Mouse (Mus musculus) limb, embryonic 14.5 days (tissue): ENCODE results near the gene E4f1. TPM values are rescaled to one million over a fixed set of nuclear protein-coding genes. Genes with fewer than 3 reads are reported as not detected.

Experiments
- ATAC-seq: fragments of 200-750 bp; cut with Nextera tagmentation; 2 replicates; pipeline ENCODE4 v1.8.0; 2017; ENCODE audit warnings: low read depth, moderate number of reproducible peaks, moderate TSS enrichment; ENCODE audit not compliant: low FRiP score
- DNase-seq: peaks from one replicate; pipeline ENCODE4 v3.0.0-alpha.2; 2015; ENCODE audit warnings: low spot score
- H3K27ac ChIP-seq: fragments of 300-500 bp; sonication (generic); replicated peaks from 2 replicates; pipeline ENCODE4 v1.5.1; 2014; ENCODE audit warnings: low read depth, mild to moderate bottlenecking, low read length, moderate library complexity, mixed read lengths
- H3K27me3 ChIP-seq: fragments of 300-500 bp; sonication (generic); 2 replicates; pipeline ENCODE4 v1.6.1; 2014; ENCODE audit warnings: low read length, mixed read lengths; ENCODE audit not compliant: control insufficient read depth, insufficient read depth
- H3K36me3 ChIP-seq: fragments of 300-500 bp; sonication (generic); 2 replicates; pipeline ENCODE4 v1.6.1; 2014; ENCODE audit warnings: mild to moderate bottlenecking, low read length, moderate library complexity, mixed read lengths; ENCODE audit not compliant: control insufficient read depth, insufficient read depth
- H3K4me1 ChIP-seq: fragments of 300-500 bp; sonication (generic); 2 replicates; pipeline ENCODE4 v1.6.1; 2014; ENCODE audit warnings: antibody characterized with exemption, low read length, mixed read lengths; ENCODE audit not compliant: control insufficient read depth, insufficient read depth
- H3K4me2 ChIP-seq: fragments of 300-500 bp; sonication (generic); replicated peaks from 2 replicates; pipeline ENCODE4 v1.6.1; 2014; ENCODE audit warnings: low read depth, mild to moderate bottlenecking, low read length, moderate library complexity; ENCODE audit not compliant: severe bottlenecking
- H3K4me3 ChIP-seq: fragments of 300-500 bp; sonication (generic); replicated peaks from 2 replicates; pipeline ENCODE4 v1.5.1; 2014; ENCODE audit warnings: low read length
- H3K9ac ChIP-seq: fragments of 300-500 bp; sonication (generic); 2 replicates; pipeline ENCODE4 v1.6.1; 2014; ENCODE audit warnings: mild to moderate bottlenecking, low read depth, low read length, moderate library complexity; ENCODE audit not compliant: severe bottlenecking
- H3K9me3 ChIP-seq: fragments of 300-500 bp; sonication (generic); 2 replicates; pipeline ENCODE4 v1.6.1; 2016; ENCODE audit warnings: low read length; ENCODE audit not compliant: control insufficient read depth
- POLR2A ChIP-seq: fragments of 200-500 bp; IDR thresholded peaks from 2 replicates; pipeline ENCODE4 v1.8.0; 2012; ENCODE audit warnings: inconsistent platforms, mild to moderate bottlenecking, moderate library complexity, borderline replicate concordance; ENCODE audit not compliant: insufficient read depth, insufficient read length; ENCODE audit errors: extremely low read depth
- WGBS: fragments of 180-500 bp; shearing (Covaris S2); extraction: QIAGEN DNeasy Blood & Tissue Kit; methylation state at CpG from one replicate; pipeline ENCODE4 v1.1.7; 2014; 5-methylcytosine and 5-hydroxymethylcytosine counted together
- polyA plus RNA-seq, 2 experiments: library from polyadenylated mRNA; depleted of rRNA in 1 of 2; stranded (reverse) in 1 of 2; unstranded in 1 of 2; fragments of >200 nt; fragmentation: Nextera tagmentation in 1 of 2; extraction: Ambion mirVana in 1 of 2; gene quantifications; 2 replicates each; pipeline versions ENCODE4 v1.2.1 to v1.2.3; 2012 to 2014

Gene E4f1
- polyA plus RNA-seq, 2 experiments, result 16.6 to 80.6 TPM

DNA sequence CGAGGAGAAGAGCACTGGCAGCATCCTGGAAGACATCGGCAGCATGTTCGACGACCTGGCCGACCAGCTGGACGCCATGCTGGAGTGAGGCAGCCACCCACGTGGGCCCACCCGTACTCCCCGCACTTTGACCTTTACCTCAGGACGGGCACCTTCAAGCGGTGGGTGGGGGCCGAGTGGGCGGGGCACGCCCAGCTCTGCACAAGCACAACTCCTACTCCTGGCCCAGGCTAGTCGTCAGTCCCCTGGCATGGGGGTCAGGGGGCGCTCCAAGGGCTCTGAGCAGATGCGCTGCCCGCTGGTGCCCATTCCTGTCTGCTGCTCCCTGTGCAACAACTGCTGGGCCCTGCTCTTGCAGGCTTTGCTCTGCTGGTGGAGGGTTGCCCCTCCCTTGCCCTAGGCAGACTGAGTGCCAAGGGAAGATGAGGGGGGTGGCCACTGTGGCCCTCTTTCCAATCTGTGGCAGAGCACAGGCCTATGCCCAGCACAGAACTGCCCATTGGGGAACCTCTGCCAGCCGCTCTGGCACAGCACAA lies 37.1 kb upstream of the E4f1 start:
- no peak overlapping the region for H3K9ac ChIP-seq
- no peaks in the 10 kb centered on the region for H3K4me1 ChIP-seq
- ATAC-seq (no peak), DNase-seq (no peak)
- no peak overlapping the region for H3K27ac ChIP-seq
- TF ChIP-seq POLR2A, result no peak
- no peaks in the 10 kb centered on the region for H3K9me3 ChIP-seq
- H3K4me3 ChIP-seq, result no peak overlapping the region
- H3K27me3 ChIP-seq, result no peaks in the 10 kb centered on the region
- WGBS, result 48% methylated on average over 16 of the region's 19 CpGs
- peaks cover 74% of the 10 kb centered on the region for H3K36me3 ChIP-seq
- H3K4me2 ChIP-seq, result no peak overlapping the region

DNA sequence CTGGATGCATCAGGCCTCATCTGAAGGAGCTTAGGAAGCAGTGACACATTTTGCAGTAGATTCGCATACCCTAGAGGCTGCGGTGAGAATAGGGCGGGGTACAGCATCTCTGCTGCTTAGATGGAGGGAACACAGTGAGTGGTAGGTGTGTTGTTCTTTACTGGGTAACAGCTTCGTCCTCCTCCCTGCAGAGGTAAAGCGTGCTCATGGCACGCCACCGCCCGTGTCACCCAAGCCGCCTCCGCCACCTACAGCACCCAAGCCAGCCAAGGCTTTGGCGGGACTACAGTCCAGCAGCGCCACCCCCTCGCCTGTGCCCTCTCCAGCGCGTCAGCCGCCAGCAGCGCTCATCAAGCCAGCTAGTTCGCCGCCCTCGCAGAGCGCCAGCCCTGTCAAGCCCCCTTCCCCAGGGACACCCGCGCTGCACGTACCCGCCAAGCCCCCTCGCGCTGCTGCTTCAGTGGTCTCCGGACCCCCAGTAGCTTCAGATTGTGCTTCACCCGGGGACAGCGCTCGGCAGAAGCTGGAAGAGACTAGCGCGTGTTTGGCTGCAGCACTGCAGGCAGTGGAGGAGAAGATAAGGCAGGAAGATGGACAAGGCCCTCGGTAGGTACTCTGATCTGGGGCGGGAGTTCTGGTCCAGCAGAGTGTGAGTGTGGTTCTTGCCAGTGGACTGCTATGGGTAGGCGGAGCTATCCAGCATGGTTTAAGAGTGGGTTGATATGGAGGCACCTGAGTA lies 36.4 kb upstream of the E4f1 start:
- H3K36me3 ChIP-seq, result peaks cover 67% of the 10 kb centered on the region

DNA sequence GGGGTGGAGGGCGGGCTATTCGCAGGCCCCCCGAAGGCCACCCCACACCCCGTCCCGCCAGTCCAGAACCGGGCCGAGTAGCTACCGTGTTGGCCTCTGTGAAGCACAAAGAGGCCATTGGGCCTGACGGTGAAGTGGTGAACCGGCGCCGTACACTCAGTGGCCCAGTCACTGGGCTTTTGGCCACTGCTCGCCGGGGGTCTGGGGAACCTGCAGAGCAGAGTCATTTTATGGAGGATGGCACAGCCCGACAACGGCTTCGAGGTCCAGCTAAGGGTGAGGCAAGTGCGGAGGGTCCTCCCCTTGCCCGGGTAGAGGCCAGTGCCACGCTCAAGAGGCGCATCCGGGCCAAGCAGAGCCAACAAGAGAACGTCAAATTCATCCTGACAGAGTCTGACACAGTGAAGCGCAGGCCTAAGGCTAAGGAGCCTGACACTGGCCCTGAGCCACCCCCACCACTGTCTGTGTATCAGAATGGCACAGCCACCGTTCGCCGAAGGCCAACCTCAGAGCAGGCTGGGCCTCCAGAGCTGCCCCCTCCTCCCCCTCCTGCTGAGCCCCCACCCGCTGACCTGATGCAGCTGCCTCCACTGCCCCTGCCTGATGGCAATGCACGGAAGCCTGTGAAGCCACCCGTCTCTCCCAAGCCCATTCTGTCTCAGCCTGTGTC lies 35.3 kb upstream of the E4f1 start:
- no peak overlapping the region for H3K27ac ChIP-seq
- WGBS, result 91% methylated on average over 26 of the region's 30 CpGs

More for the DNA sequence above, 36.4 kb upstream of the E4f1 start:
- TF ChIP-seq POLR2A, result no peak
- H3K4me2 ChIP-seq, result 0 out of 2 replicates have a peak overlapping the region, but pooled peaks have one; percentile 11
- no peaks in the 10 kb centered on the region for H3K4me1 ChIP-seq
- no peaks in the 10 kb centered on the region for H3K9me3 ChIP-seq
- 0 out of 2 replicates have a peak overlapping the region, but pooled peaks have one; percentile 12 for H3K9ac ChIP-seq
- ATAC-seq (no peak), DNase-seq (no peak)
- H3K27me3 ChIP-seq, result no peaks in the 10 kb centered on the region
- no peak overlapping the region for H3K4me3 ChIP-seq
- no peak overlapping the region for H3K27ac ChIP-seq
- 28% methylated on average over 36 of the region's 36 CpGs for WGBS

DNA sequence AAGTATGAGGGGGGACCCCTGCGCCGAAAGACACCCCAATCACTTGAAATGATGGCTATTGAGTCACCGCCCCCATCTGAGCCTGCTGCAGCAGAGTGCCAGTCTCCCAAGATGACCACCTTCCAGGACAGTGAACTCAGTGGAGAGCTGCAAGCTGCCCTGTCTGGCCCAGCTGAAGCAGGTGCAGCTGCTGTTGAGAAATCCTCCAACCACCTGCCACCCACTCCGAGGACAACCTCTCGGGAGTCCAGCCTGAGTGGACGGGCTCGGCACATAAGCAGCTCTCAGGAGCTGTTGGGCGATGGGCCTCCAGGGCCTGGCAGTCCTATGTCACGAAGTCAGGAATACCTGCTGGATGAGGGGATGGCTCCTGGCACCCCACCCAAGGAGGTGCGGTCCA lies 34.0 kb upstream of the E4f1 start:
- H3K4me2 ChIP-seq, result no peak overlapping the region
- no peak overlapping the region for H3K27ac ChIP-seq
- H3K9ac ChIP-seq, result no peak overlapping the region
- DNase-seq, result no peak
- H3K27me3 ChIP-seq, result no peaks in the 10 kb centered on the region
- WGBS, result 91% methylated on average over 10 of the region's 10 CpGs
- H3K9me3 ChIP-seq, result no peaks in the 10 kb centered on the region
- H3K36me3 ChIP-seq, result peaks cover 53% of the 10 kb centered on the region
- H3K4me1 ChIP-seq, result no peaks in the 10 kb centered on the region
- no peak overlapping the region for H3K4me3 ChIP-seq
- TF ChIP-seq POLR2A, result no peak
- no peak for ATAC-seq

More for the DNA sequence above, 35.3 kb upstream of the E4f1 start:
- no peak for TF ChIP-seq POLR2A
- Histone ChIP-seq H3K9ac (no peak overlapping the region), H3K4me2 (no peak overlapping the region), H3K27me3 (no peaks in the 10 kb centered on the region), H3K4me3 (no peak overlapping the region), H3K36me3 (peaks cover 59% of the 10 kb centered on the region), H3K9me3 (no peaks in the 10 kb centered on the region), H3K4me1 (no peaks in the 10 kb centered on the region)
- DNase-seq (no peak), ATAC-seq (no peak)

DNA sequence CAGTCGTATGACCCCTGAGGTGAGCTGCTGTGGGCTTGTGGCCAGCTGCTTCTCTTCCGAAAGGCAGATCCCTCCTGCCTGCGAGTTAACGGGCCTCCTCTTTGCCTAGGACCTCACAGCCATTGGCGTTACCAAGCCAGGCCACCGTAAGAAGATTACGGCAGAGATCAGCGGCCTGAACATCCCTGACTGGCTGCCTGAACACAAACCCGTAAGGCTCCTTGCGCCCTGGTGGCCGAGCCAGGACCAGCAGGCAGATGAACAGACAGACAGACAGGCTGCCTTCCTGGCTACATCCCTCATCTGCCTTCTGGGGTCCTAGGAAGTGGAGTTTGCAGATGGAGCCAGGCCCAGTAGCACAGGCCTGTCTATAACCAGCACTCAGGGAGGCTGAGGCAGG lies 32.1 kb upstream of the E4f1 start:
- Histone ChIP-seq H3K9ac (no peak overlapping the region), H3K9me3 (no peaks in the 10 kb centered on the region), H3K27me3 (no peaks in the 10 kb centered on the region), H3K4me3 (no peak overlapping the region), H3K4me2 (no peak overlapping the region), H3K27ac (no peak overlapping the region), H3K36me3 (peaks cover 42% of the 10 kb centered on the region), H3K4me1 (no peaks in the 10 kb centered on the region)
- TF ChIP-seq POLR2A, result no peak
- 46% methylated on average over 11 of the region's 11 CpGs for WGBS
- DNase-seq (no peak), ATAC-seq (no peak)
